Comparison of ENCODE assay signal across 21 mouse cellular contexts in genomic region chr2:62383196-62383595, GRCm38 (mm10). TPM values are rescaled to one million over a fixed set of nuclear protein-coding genes. Genes with fewer than 3 reads are reported as not detected.
DNase-seq lines count a peak whose midpoint lies in the region; ATAC-seq and TF ChIP-seq lines count a peak whose summit lies in the region.
"Had no signal": no experiment of that assay in that cellular context is flagged by ENCODE, and none has a peak within 500 bp of the region (broad histone marks: within the 10 kb centered on the region; RNA-seq: fewer than 3 reads in every experiment).

No protein-coding gene starts in this region.

- TF ChIP-seq POLR2A in liver, adult 2 months (IDR thresholded peaks at IDR 0.05; ENCODE audit: extremely low read depth, insufficient read depth, low read length), result no peak
- no peak for TF ChIP-seq POLR2A in lung, adult 2 months (IDR thresholded peaks at IDR 0.05; ENCODE audit: borderline replicate concordance, extremely low read depth, low read depth, low read length)

- H3K9ac ChIP-seq in liver, adult 2 months (ENCODE audit: low read depth, low read length), result no peak overlapping the region
- H3K9ac ChIP-seq in liver, embryonic 11.5 days (ENCODE audit: low read depth, low read length), result no peak overlapping the region
- no peak overlapping the region for H3K9ac ChIP-seq in stomach, embryonic 16.5 days (ENCODE audit: low read length)
- H3K9ac ChIP-seq in forebrain, embryonic 16.5 days (replicated peaks; ENCODE audit: low read depth, low read length), result no peak overlapping the region
- H3K9ac ChIP-seq: embryonic facial prominence, embryonic 15.5 days; hindbrain, embryonic 12.5 days; limb, embryonic 12.5 days; liver, embryonic 15.5 days; neural tube, embryonic 15.5 days had no signal

- TF ChIP-seq CTCF in liver, adult 2 months (IDR thresholded peaks at IDR 0.05; ENCODE audit: low read depth, low read length), result no peak
- TF ChIP-seq CTCF in lung, adult 2 months (IDR thresholded peaks at IDR 0.05; ENCODE audit: insufficient read depth, low read length), result no peak

- H3K27me3 ChIP-seq in liver, adult 2 months (ENCODE audit: control insufficient read depth, insufficient read depth, low read length), result no peaks in the 10 kb centered on the region
- H3K27me3 ChIP-seq in liver, embryonic 11.5 days (replicated peaks; ENCODE audit: control insufficient read depth, insufficient read depth, low read length), result no peaks in the 10 kb centered on the region
- H3K27me3 ChIP-seq in stomach, embryonic 16.5 days (ENCODE audit: control insufficient read depth, insufficient read depth, low read length), result no peaks in the 10 kb centered on the region
- no peaks in the 10 kb centered on the region for H3K27me3 ChIP-seq in forebrain, embryonic 16.5 days (replicated peaks; ENCODE audit: control insufficient read depth, insufficient read depth, low read length)
- H3K27me3 ChIP-seq: embryonic facial prominence, embryonic 15.5 days; hindbrain, embryonic 12.5 days; limb, embryonic 12.5 days; liver, embryonic 15.5 days; neural tube, embryonic 15.5 days had no signal

- H3K4me2 ChIP-seq in liver, embryonic 11.5 days, result no peak overlapping the region
- H3K4me2 ChIP-seq in stomach, embryonic 16.5 days (ENCODE audit: low read depth, low read length), result no peak overlapping the region
- H3K4me2 ChIP-seq in forebrain, embryonic 16.5 days (ENCODE audit: low read length), result no peak overlapping the region
- H3K4me2 ChIP-seq: embryonic facial prominence, embryonic 15.5 days; heart, embryonic 11.5 days; hindbrain, embryonic 12.5 days; limb, embryonic 12.5 days; liver, embryonic 15.5 days; neural tube, embryonic 15.5 days had no signal

- no peak overlapping the region for H3K4me3 ChIP-seq in liver, adult 2 months (ENCODE audit: insufficient read depth, low read depth, low read length)
- H3K4me3 ChIP-seq in liver, embryonic 11.5 days (ENCODE audit: low read depth, low read length), result no peak overlapping the region
- H3K4me3 ChIP-seq in lung, adult 2 months (replicated peaks; ENCODE audit: extremely low read depth, low read depth, low read length), result no peak overlapping the region
- no peak overlapping the region for H3K4me3 ChIP-seq in stomach, embryonic 16.5 days (replicated peaks; ENCODE audit: low read length)
- H3K4me3 ChIP-seq in forebrain, embryonic 16.5 days (replicated peaks; ENCODE audit: low read length), result no peak overlapping the region
- H3K4me3 ChIP-seq: embryonic facial prominence, embryonic 15.5 days; hindbrain, embryonic 12.5 days; limb, embryonic 12.5 days; liver, embryonic 15.5 days; neural tube, embryonic 15.5 days had no signal

- DNase-seq in liver, adult 2 months (ENCODE audit: extremely low read depth, low read depth, low spot score), result peak; percentile 71
- DNase-seq in liver, embryonic 11.5 days (ENCODE audit: low spot score), result no peak
- DNase-seq in lung, adult 2 months, result peak; percentile 38
- DNase-seq in lung, postnatal 14 days, result peak; percentile 67
- no peak for DNase-seq in gastrocnemius, postnatal 25 days
- DNase-seq: adrenal gland, postnatal 25 days; cerebellum, adult 9-11 months; heart, postnatal 14 days; kidney, adult 8-10 months; kidney, postnatal 14 days; thymus, postnatal 14 days had no signal

- peaks cover 49% of the 10 kb centered on the region for H3K36me3 ChIP-seq in liver, adult 2 months (ENCODE audit: control insufficient read depth, insufficient read depth, low read length)
- no peaks in the 10 kb centered on the region for H3K36me3 ChIP-seq in liver, embryonic 11.5 days (ENCODE audit: control insufficient read depth, insufficient read depth, low read length)
- H3K36me3 ChIP-seq in stomach, embryonic 16.5 days (ENCODE audit: control insufficient read depth, insufficient read depth, low read length), result no peaks in the 10 kb centered on the region
- H3K36me3 ChIP-seq in forebrain, embryonic 16.5 days (ENCODE audit: control insufficient read depth, insufficient read depth), result no peaks in the 10 kb centered on the region
- H3K36me3 ChIP-seq: embryonic facial prominence, embryonic 15.5 days; hindbrain, embryonic 12.5 days; limb, embryonic 12.5 days; liver, embryonic 15.5 days; neural tube, embryonic 15.5 days had no signal

- no peaks in the 10 kb centered on the region for H3K9me3 ChIP-seq in liver, embryonic 11.5 days (ENCODE audit: control insufficient read depth, low read length)
- no peaks in the 10 kb centered on the region for H3K9me3 ChIP-seq in stomach, embryonic 16.5 days (replicated peaks; ENCODE audit: control insufficient read depth, low read length)
- H3K9me3 ChIP-seq in forebrain, embryonic 16.5 days (ENCODE audit: control insufficient read depth, low read length), result no peaks in the 10 kb centered on the region
- H3K9me3 ChIP-seq: embryonic facial prominence, embryonic 15.5 days; hindbrain, embryonic 12.5 days; limb, embryonic 12.5 days; liver, embryonic 15.5 days; neural tube, embryonic 15.5 days had no signal

- peaks cover 4% of the 10 kb centered on the region; the same call in 1 of the 2 replicates for H3K4me1 ChIP-seq in liver, adult 2 months (ENCODE audit: control insufficient read depth, insufficient read depth, low read length)
- H3K4me1 ChIP-seq in liver, embryonic 11.5 days (replicated peaks; ENCODE audit: control insufficient read depth, insufficient read depth, low read length), result no peaks in the 10 kb centered on the region
- no peaks in the 10 kb centered on the region; the same call in none of the 2 replicates for H3K4me1 ChIP-seq in lung, adult 2 months (ENCODE audit: control insufficient read depth, insufficient read depth, low read length)
- no peaks in the 10 kb centered on the region for H3K4me1 ChIP-seq in stomach, embryonic 16.5 days (ENCODE audit: control insufficient read depth, insufficient read depth, low read length)
- no peaks in the 10 kb centered on the region for H3K4me1 ChIP-seq in forebrain, embryonic 16.5 days (replicated peaks; ENCODE audit: control insufficient read depth, insufficient read depth, low read length)
- H3K4me1 ChIP-seq: embryonic facial prominence, embryonic 15.5 days; hindbrain, embryonic 12.5 days; limb, embryonic 12.5 days; liver, embryonic 15.5 days; neural tube, embryonic 15.5 days had no signal

- ATAC-seq in liver, embryonic 11.5 days (replicated peaks; ENCODE audit: low FRiP score), result no peak
- ATAC-seq in stomach, embryonic 16.5 days (ENCODE audit: insufficient read depth, low FRiP score), result peak; percentile 92
- ATAC-seq in megakaryocyte, adult 5-6 weeks (ENCODE audit: poor library complexity, severe bottlenecking), result no peak
- ATAC-seq in forebrain, embryonic 16.5 days, result no peak
- ATAC-seq: forebrain, embryonic 14.5 days had no signal

- H3K79me2 ChIP-seq in liver, adult 2 months (ENCODE audit: control insufficient read depth, insufficient read depth, low read length), result no peaks in the 10 kb centered on the region

- no peak overlapping the region for H3K27ac ChIP-seq in liver, adult 2 months (replicated peaks; ENCODE audit: insufficient read depth, low read depth, low read length)
- H3K27ac ChIP-seq in liver, embryonic 11.5 days (ENCODE audit: low read depth, low read length), result no peak overlapping the region
- no peak overlapping the region for H3K27ac ChIP-seq in stomach, embryonic 16.5 days (ENCODE audit: low read length)
- H3K27ac ChIP-seq in forebrain, embryonic 16.5 days (ENCODE audit: low read length), result no peak overlapping the region
- H3K27ac ChIP-seq: embryonic facial prominence, embryonic 15.5 days; hindbrain, embryonic 12.5 days; limb, embryonic 12.5 days; liver, embryonic 15.5 days; neural tube, embryonic 15.5 days had no signal

- 12% methylated on average over 4 of the region's 4 CpGs for WGBS in liver, adult 2 months
- WGBS in liver, embryonic 11.5 days, result 70% methylated on average over 4 of the region's 4 CpGs
- 28% methylated on average over 4 of the region's 4 CpGs for WGBS in lung, adult 2 months
- 20% methylated on average over 4 of the region's 4 CpGs for WGBS in stomach, embryonic 16.5 days
- WGBS in forebrain, embryonic 16.5 days, result 89% methylated on average over 4 of the region's 4 CpGs

RNA-seq across cellular contexts. Expression of gene Dpp4, which starts 28.8 kb away (rescaled TPM):
- total RNA-seq in liver, adult 2 months (2014; rRNA removed), result 122 and 132 TPM in 2 replicates
- polyA plus RNA-seq in liver, adult 2 months (2012; rRNA removed), result 27.5 and 31.0 TPM in 2 replicates
- polyA plus RNA-seq in liver, embryonic 11.5 days (2014; fragmentation: Nextera tagmentation; extraction: Ambion mirVana), result 6.2 and 7.2 TPM in 2 replicates
- 18.4 and 24.1 TPM in 2 replicates for polyA plus RNA-seq in lung, adult 2 months (2012; rRNA removed)
- 18.5 and 18.9 TPM in 2 replicates for polyA plus RNA-seq in stomach, embryonic 16.5 days (2015; fragmentation: Nextera tagmentation; extraction: Ambion mirVana)
- 13.4 and 14.6 TPM in 2 replicates for total RNA-seq in megakaryocyte, adult 5-6 weeks (2015)
- 17.6 and 19.2 TPM in 2 replicates for total RNA-seq in megakaryocyte, adult 5-6 weeks (2017)
- 1 to 10 TPM; 4.5 to 7.0 TPM for total RNA-seq in gastrocnemius, postnatal 25 days (2021)
- polyA plus RNA-seq in forebrain, embryonic 16.5 days (2015; fragmentation: Nextera tagmentation; extraction: Ambion mirVana), result 1.3 and 1.8 TPM in 2 replicates

Comparison
In these comparisons a context has a peak if more than half of its experiments do, and no peak if none do; other contexts are left out.
1. DNase-seq: peak in liver, adult 2 months (single experiment), lung, adult 2 months (single experiment) and lung, postnatal 14 days (single experiment); none in liver, embryonic 11.5 days (single experiment) and gastrocnemius, postnatal 25 days (single experiment).